Mouse (Mus musculus): ENCODE measurements around the gene Stat3.

- TF ChIP-seq CTCF (IDR thresholded peaks at IDR 0.05; ENCODE audit: low read depth) (no peak), EP300 (optimal IDR thresholded peaks at IDR 0.05) (no peak)
These were observed 35.1 kb upstream of the Stat3 start for GRCm38 (mm10) chr11:100974381-100974970.
